Mouse (Mus musculus) CH12.LX (cell line): ENCODE measurements around the gene Selenok. TPM values are rescaled to one million over a fixed set of nuclear protein-coding genes. Genes with fewer than 3 reads are reported as not detected.

Experiments used
- DNase-seq: peaks from one replicate; pipeline ENCODE4 v3.0.0-alpha.2; 2013; ENCODE audit errors: extremely low read depth
- H3K27ac ChIP-seq: 2 replicates; pipeline ENCODE4 v1.5.1; 2012; ENCODE audit warnings: low read depth, mild to moderate bottlenecking, control low read depth, moderate library complexity; ENCODE audit not compliant: insufficient read depth
- H3K27me3 ChIP-seq: replicated peaks from 2 replicates; pipeline ENCODE3; 2012; ENCODE audit warnings: inconsistent platforms
- H3K36me3 ChIP-seq, 2 experiments: replicated peaks in 1 of 2; 2 replicates each; pipeline versions ENCODE3 to v1.6.1; 2012; ENCODE audit warnings: inconsistent platforms in 1 of 2, low read length in 1 of 2, mild to moderate bottlenecking in 1 of 2, mixed read lengths in 1 of 2, moderate library complexity in 1 of 2; ENCODE audit not compliant: control insufficient read depth in 1 of 2, insufficient read depth in 1 of 2
- H3K4me1 ChIP-seq, 2 experiments: 2 replicates each; pipeline ENCODE4 v1.6.1; 2012; ENCODE audit warnings: inconsistent platforms in 1 of 2, moderate library complexity in 1 of 2; ENCODE audit not compliant: insufficient read depth in 2 of 2, control insufficient read depth in 1 of 2
- H3K4me2 ChIP-seq: 2 replicates; pipeline ENCODE4 v1.6.1; 2012; ENCODE audit warnings: low read depth, mild to moderate bottlenecking, control low read depth; ENCODE audit not compliant: poor library complexity, insufficient read depth, severe bottlenecking
- H3K4me3 ChIP-seq, 3 experiments: fragments of 150-350 bp in 1 of 3; sonication (generic) in 1 of 3; replicated peaks in 1 of 3; 2 replicates each; pipeline versions ENCODE3 to v1.5.1; 2011 to 2012; ENCODE audit warnings: low read depth in 2 of 3, low read length in 2 of 3, mild to moderate bottlenecking in 2 of 3, moderate library complexity in 2 of 3, control low read depth in 1 of 3, improper control_type of control experiment in 1 of 3, inconsistent platforms in 1 of 3, mixed read lengths in 1 of 3; ENCODE audit not compliant: poor library complexity in 1 of 3
- H3K79me2 ChIP-seq: replicated peaks from 2 replicates; pipeline ENCODE4 v1.6.1; 2012; ENCODE audit warnings: mild to moderate bottlenecking, moderate library complexity; ENCODE audit not compliant: control insufficient read depth, poor library complexity, insufficient read depth, severe bottlenecking; ENCODE audit errors: extremely low read depth
- H3K9ac ChIP-seq: 2 replicates; pipeline ENCODE4 v1.6.1; 2012; ENCODE audit warnings: low read depth, mild to moderate bottlenecking, control low read depth, moderate library complexity; ENCODE audit not compliant: insufficient read depth
- H3K9me3 ChIP-seq: replicated peaks from 2 replicates; pipeline ENCODE3; 2012; ENCODE audit warnings: low read length, inconsistent platforms, mixed read lengths
- BHLHE40 ChIP-seq: IDR thresholded peaks from 2 replicates; pipeline ENCODE4 v1.6.1; 2011; ENCODE audit warnings: mild to moderate bottlenecking, low read depth, low read length, improper control_type of control experiment
- CHD1 ChIP-seq: IDR thresholded peaks from 2 replicates; pipeline ENCODE4 v1.6.1; 2012; ENCODE audit warnings: low read depth, low read length, improper control_type of control experiment, inconsistent platforms
- CHD2 ChIP-seq: IDR thresholded peaks from 2 replicates; pipeline ENCODE4 v1.6.1; 2011; ENCODE audit warnings: low read length, improper control_type of control experiment
- CTCF ChIP-seq, 2 experiments: IDR thresholded peaks in 1 of 2; conservative IDR thresholded peaks in 1 of 2; 2 replicates each; pipeline ENCODE4 v1.5.1; 2011 to 2012; ENCODE audit warnings: low read depth in 2 of 2, low read length in 2 of 2, improper control_type of control experiment in 1 of 2, inconsistent platforms in 1 of 2, mild to moderate bottlenecking in 1 of 2, moderate library complexity in 1 of 2
- ELF1 ChIP-seq: IDR thresholded peaks from 2 replicates; pipeline ENCODE4 v1.6.1; 2014; ENCODE audit warnings: low read depth, mild to moderate bottlenecking, inconsistent platforms, low read length, improper control_type of control experiment
- EP300 ChIP-seq: IDR thresholded peaks from 2 replicates; pipeline ENCODE4 v1.6.1; 2011; ENCODE audit warnings: low read length, improper control_type of control experiment
- ETS1 ChIP-seq: conservative IDR thresholded peaks from 2 replicates; pipeline ENCODE4 v1.6.1; 2012; ENCODE audit warnings: low read depth, mild to moderate bottlenecking, inconsistent platforms, low read length, improper control_type of control experiment, moderate library complexity
- GABPA ChIP-seq: IDR thresholded peaks from 2 replicates; pipeline ENCODE4 v1.6.1; 2012; ENCODE audit warnings: low read depth, low read length, improper control_type of control experiment, inconsistent platforms; ENCODE audit not compliant: insufficient replicate concordance
- HCFC1 ChIP-seq: IDR thresholded peaks from 2 replicates; pipeline ENCODE4 v1.6.1; 2012; ENCODE audit warnings: low read depth, mild to moderate bottlenecking, inconsistent platforms, low read length, improper control_type of control experiment
- IRF4 ChIP-seq: IDR thresholded peaks from 2 replicates; pipeline ENCODE4 v1.6.1; 2014; ENCODE audit warnings: low read depth, mild to moderate bottlenecking, inconsistent platforms, low read length, improper control_type of control experiment
- JUN ChIP-seq: IDR thresholded peaks from 2 replicates; pipeline ENCODE4 v1.6.1; 2011; ENCODE audit warnings: low read depth, mild to moderate bottlenecking, low read length, improper control_type of control experiment, moderate library complexity; ENCODE audit not compliant: insufficient read depth
- JUND ChIP-seq: conservative IDR thresholded peaks from 2 replicates; pipeline ENCODE4 v1.6.1; 2011; ENCODE audit warnings: low read depth, low read length, improper control_type of control experiment
- KAT2A ChIP-seq: IDR thresholded peaks from 2 replicates; pipeline ENCODE4 v1.6.1; 2012; ENCODE audit warnings: low read length, improper control_type of control experiment, inconsistent platforms; ENCODE audit not compliant: insufficient replicate concordance
- MAFK ChIP-seq: IDR thresholded peaks from 2 replicates; pipeline ENCODE4 v1.6.1; 2011; ENCODE audit warnings: low read length, improper control_type of control experiment; ENCODE audit not compliant: insufficient replicate concordance
- MAX ChIP-seq: IDR thresholded peaks from 2 replicates; pipeline ENCODE4 v1.6.1; 2011; ENCODE audit warnings: low read length, improper control_type of control experiment
- MAZ ChIP-seq: IDR thresholded peaks from 2 replicates; pipeline ENCODE4 v1.6.1; 2012; ENCODE audit warnings: low read depth, mild to moderate bottlenecking, inconsistent platforms, low read length, improper control_type of control experiment, moderate library complexity
- MEF2A ChIP-seq: IDR thresholded peaks from 2 replicates; pipeline ENCODE4 v1.6.1; 2014; ENCODE audit warnings: low read depth, mild to moderate bottlenecking, inconsistent platforms, low read length, improper control_type of control experiment, borderline replicate concordance
- MXI1 ChIP-seq: IDR thresholded peaks from 2 replicates; pipeline ENCODE4 v1.6.1; 2011; ENCODE audit warnings: mild to moderate bottlenecking, low read depth, low read length, improper control_type of control experiment
- MYC ChIP-seq: IDR thresholded peaks from 2 replicates; pipeline ENCODE4 v1.6.1; 2011; ENCODE audit warnings: low read depth, mild to moderate bottlenecking, improper control_type of control experiment, low read length
- NELFE ChIP-seq: IDR thresholded peaks from 2 replicates; pipeline ENCODE4 v1.6.1; 2011; ENCODE audit warnings: low read depth, low read length, improper control_type of control experiment
- PAX5 ChIP-seq: IDR thresholded peaks from 2 replicates; pipeline ENCODE4 v1.6.1; 2012; ENCODE audit warnings: low read length, inconsistent platforms, mixed read lengths
- POLR2A ChIP-seq: IDR thresholded peaks from 2 replicates; pipeline ENCODE4 v1.6.1; 2011; ENCODE audit warnings: low read depth, mild to moderate bottlenecking, improper control_type of control experiment, low read length
- POLR2AphosphoS2 ChIP-seq: IDR thresholded peaks from 2 replicates; pipeline ENCODE4 v1.6.1; 2011; ENCODE audit warnings: low read depth, low read length, improper control_type of control experiment
- RCOR1 ChIP-seq: conservative IDR thresholded peaks from 2 replicates; pipeline ENCODE4 v1.6.1; 2012; ENCODE audit warnings: low read depth, mild to moderate bottlenecking, inconsistent platforms, low read length, improper control_type of control experiment
- SIN3A ChIP-seq: IDR thresholded peaks from 2 replicates; pipeline ENCODE4 v1.6.1; 2012; ENCODE audit warnings: low read length, improper control_type of control experiment, inconsistent platforms
- SMC3 ChIP-seq: IDR thresholded peaks from 2 replicates; pipeline ENCODE4 v1.6.1; 2011; ENCODE audit warnings: low read depth, low read length, improper control_type of control experiment
- TBP ChIP-seq: conservative IDR thresholded peaks from 2 replicates; pipeline ENCODE4 v1.6.1; 2011; ENCODE audit warnings: low read depth, low read length, improper control_type of control experiment
- TCF12 ChIP-seq: IDR thresholded peaks from 2 replicates; pipeline ENCODE4 v1.6.1; 2014; ENCODE audit warnings: low read depth, mild to moderate bottlenecking, inconsistent platforms, low read length, improper control_type of control experiment
- USF1 ChIP-seq: IDR thresholded peaks from 2 replicates; pipeline ENCODE4 v1.6.1; 2014; ENCODE audit warnings: low read depth, mild to moderate bottlenecking, inconsistent platforms, low read length, improper control_type of control experiment
- ZC3H11A ChIP-seq: IDR thresholded peaks from 2 replicates; pipeline ENCODE4 v1.6.1; 2012; ENCODE audit warnings: low read depth, mild to moderate bottlenecking, inconsistent platforms, low read length, improper control_type of control experiment
- ZMIZ1 ChIP-seq: IDR thresholded peaks from 2 replicates; pipeline ENCODE4 v1.6.1; 2012; ENCODE audit warnings: low read depth, mild to moderate bottlenecking, inconsistent platforms, low read length, improper control_type of control experiment
- ZNF384 ChIP-seq: IDR thresholded peaks from 2 replicates; pipeline ENCODE4 v1.6.1; 2012; ENCODE audit warnings: low read depth, low read length, improper control_type of control experiment, inconsistent platforms
- dilution Hi-C: fragments of 300-500 bp; cut with MboI; formaldehyde crosslinking; loops from 2 replicates; pipeline ENCODE4 v1.14.3; 2020; ENCODE audit warnings: low sequenced_read_pairs; ENCODE audit not compliant: extremely low pct_unique_long_range_greater_than_20kb, extremely low pct_ligation_motif_present
- in situ Hi-C: fragments of 300-500 bp; cut with MboI; formaldehyde crosslinking; loops from 3 replicates; pipeline ENCODE4 v1.14.3; 2019; ENCODE audit warnings: low sequenced_read_pairs, low pct_ligation_motif_present, low pct_unique_long_range_greater_than_20kb, mixed read lengths
- polyA plus RNA-seq: library from polyadenylated mRNA; unstranded; fragments of >175 nt; gene quantifications from 2 replicates; pipeline ENCODE4 v1.2.1, GENCODE M21; 2012; ENCODE audit warnings: low read depth; ENCODE audit not compliant: insufficient read length
- total RNA-seq, 2 experiments: library from RNA; depleted of rRNA; stranded (reverse); fragments of 300-350 nt in 1 of 2; fragments of >200 nt in 1 of 2; gene quantifications; 2 replicates each; pipeline ENCODE4 v1.2.3; 2012 to 2014

Selenok gene
- total and polyA plus RNA-seq, 3 experiments = 48.5 to 83.7 (median 63.0) TPM

DNA sequence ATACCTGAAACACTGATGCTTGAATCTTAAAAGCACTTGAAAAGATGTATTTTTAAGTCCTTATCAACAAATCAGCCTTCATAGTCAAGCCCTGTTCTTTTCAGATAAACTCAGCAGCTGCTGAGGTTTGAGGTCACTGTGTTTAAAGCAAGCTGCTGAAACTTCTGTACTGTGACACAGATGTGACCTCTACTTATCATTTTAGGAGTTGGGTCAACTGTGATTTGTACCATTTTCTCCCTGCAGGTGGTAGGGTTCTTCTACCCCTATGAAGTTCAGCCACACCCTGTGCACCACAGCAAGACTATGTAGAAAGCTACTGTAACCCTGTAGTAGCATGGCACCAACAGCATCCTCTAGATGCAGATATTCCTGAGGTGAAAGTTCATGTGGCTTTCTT is 29.2 kb downstream of the Selenok start:
- Histone ChIP-seq H3K4me3 (no peak overlapping the region), H3K36me3 (peaks cover 35 to 59% of the 10 kb centered on the region in 2 experiments), H3K9ac (no peak overlapping the region), H3K9me3 (no peaks in the 10 kb centered on the region), H3K4me1 (peaks cover 10 to 38% of the 10 kb centered on the region in 2 experiments), H3K27me3 (no peaks in the 10 kb centered on the region), H3K79me2 (no peaks in the 10 kb centered on the region), H3K27ac (no peak overlapping the region), H3K4me2 (no peak overlapping the region)
- no peak for TF ChIP-seq ELF1
- DNase-seq = no peak
- in situ Hi-C loops = no loop called here
- dilution Hi-C loops = no loop called here

- H3K27me3 ChIP-seq = no peaks in the 10 kb centered on the region
- no peaks in the 10 kb centered on the region for H3K9me3 ChIP-seq
- peaks cover 21 to 44% of the 10 kb centered on the region in 2 experiments for H3K36me3 ChIP-seq
- in situ Hi-C loops (no loop called here), dilution Hi-C loops (no loop called here)
- peak overlapping the region; percentile 82 for H3K4me2 ChIP-seq
- peak overlapping the region; percentile 58 to 80 (median 67) for H3K4me3 ChIP-seq
- peaks cover 10 to 38% of the 10 kb centered on the region in 2 experiments for H3K4me1 ChIP-seq
- H3K9ac ChIP-seq = peak overlapping the region; percentile 93
- peak overlapping the region; percentile 91 for H3K27ac ChIP-seq
- DNase-seq = peak; percentile 89
- H3K79me2 ChIP-seq = no peaks in the 10 kb centered on the region
- no peak for TF ChIP-seq SMC3
- peak; percentile 89 for TF ChIP-seq TBP
- TF ChIP-seq SIN3A = peak; percentile 87
- TF ChIP-seq CHD2 = peak; percentile 56
- no peak for TF ChIP-seq KAT2A
- no peak for TF ChIP-seq CHD1
- TF ChIP-seq IRF4 = peak; percentile 31; the same call in 1 of the 2 replicates
- peak; percentile 61; the same call in 1 of the 2 replicates for TF ChIP-seq MXI1
- TF ChIP-seq NELFE = 0 out of 2 replicates have a peak, but pooled peaks have one; percentile 41
- peak; percentile 82 for TF ChIP-seq ELF1
- peak; percentile 47; the same call in 1 of the 2 replicates for TF ChIP-seq POLR2AphosphoS2
- no peak for TF ChIP-seq JUND
- peak; percentile 31 for TF ChIP-seq MAX
- 0 out of 2 replicates have a peak, but pooled peaks have one; percentile 23 for TF ChIP-seq MEF2A
- no peak for TF ChIP-seq CTCF (conservative IDR thresholded peaks at IDR 0.05 in 1 of 2, IDR thresholded peaks at IDR 0.05 in 1 of 2; ENCODE audit: low read depth in 2 of 2, low read length in 2 of 2)
- TF ChIP-seq HCFC1 = peak; percentile 74
- TF ChIP-seq EP300 = peak; percentile 28; the same call in 1 of the 2 replicates
- no peak for TF ChIP-seq ZC3H11A
- 0 out of 2 replicates have a peak, but pooled peaks have one; percentile 30 for TF ChIP-seq RCOR1
- TF ChIP-seq ZMIZ1 = peak; percentile 80
- no peak for TF ChIP-seq JUN
- TF ChIP-seq POLR2A = peak; percentile 81
- peak; percentile 77 for TF ChIP-seq ZNF384
- peak; percentile 87 for TF ChIP-seq USF1
- no peak for TF ChIP-seq PAX5
- TF ChIP-seq GABPA = no peak
- TF ChIP-seq BHLHE40 = 0 out of 2 replicates have a peak, but pooled peaks have one; percentile 24
- TF ChIP-seq ETS1 = no peak
- TF ChIP-seq MAFK = no peak
- peak; percentile 28 for TF ChIP-seq TCF12
- TF ChIP-seq MYC = peak; percentile 89
- TF ChIP-seq MAZ = no peak
Measured at GRCm38 (mm10) chr14:29998747-29999474, 30.8 kb downstream of the Selenok start.
